Mouse (Mus musculus) forebrain, postnatal 0 days (tissue): Measurements from ENCODE around the gene Sphk2. TPM values are rescaled to one million over a fixed set of nuclear protein-coding genes. Genes with fewer than 3 reads are reported as not detected.

Source experiments
- ATAC-seq: fragments of 200-750 bp; cut with Nextera tagmentation; 2 replicates; pipeline ENCODE4 v1.8.0; 2017; ENCODE audit warnings: mild to moderate bottlenecking, moderate library complexity
- DNase-seq: peaks from one replicate; pipeline ENCODE4 v3.0.0-alpha.2; 2015
- H3K27ac ChIP-seq: fragments of 300-500 bp; sonication (generic); 2 replicates; pipeline ENCODE4 v1.5.1; 2014; ENCODE audit warnings: low read depth, mild to moderate bottlenecking, antibody characterized with exemption, low read length, moderate library complexity, mixed read lengths
- H3K27me3 ChIP-seq: fragments of 300-500 bp; sonication (generic); 2 replicates; pipeline ENCODE4 v1.6.1; 2014; ENCODE audit warnings: mild to moderate bottlenecking, low read length, mixed read lengths; ENCODE audit not compliant: insufficient read depth
- H3K36me3 ChIP-seq: fragments of 300-500 bp; sonication (generic); 2 replicates; pipeline ENCODE4 v1.6.1; 2014; ENCODE audit warnings: mild to moderate bottlenecking, moderate library complexity; ENCODE audit not compliant: insufficient read depth
- H3K4me1 ChIP-seq: fragments of 300-500 bp; sonication (generic); 2 replicates; pipeline ENCODE4 v1.6.1; 2014; ENCODE audit warnings: antibody characterized with exemption; ENCODE audit not compliant: insufficient read depth
- H3K4me2 ChIP-seq: fragments of 300-500 bp; sonication (generic); 2 replicates; pipeline ENCODE4 v1.6.1; 2014; ENCODE audit warnings: low read depth, mild to moderate bottlenecking, moderate library complexity
- H3K4me3 ChIP-seq: fragments of 300-500 bp; sonication (generic); 2 replicates; pipeline ENCODE4 v1.5.1; 2014; ENCODE audit warnings: low read depth, low read length, mixed read lengths
- H3K9ac ChIP-seq: fragments of 300-500 bp; sonication (generic); 2 replicates; pipeline ENCODE4 v1.6.1; 2014; ENCODE audit warnings: mild to moderate bottlenecking
- H3K9me3 ChIP-seq: fragments of 300-500 bp; sonication (generic); 2 replicates; pipeline ENCODE4 v1.6.1; 2016; ENCODE audit warnings: low read length
- CTCF ChIP-seq: sonication (generic); IDR thresholded peaks from 2 replicates; pipeline ENCODE4 v1.5.1; 2016; ENCODE audit warnings: antibody characterized with exemption, control low read depth, low read depth
- WGBS: fragments of 180-500 bp; shearing (Covaris S2); extraction: QIAGEN DNeasy Blood & Tissue Kit; methylation state at CpG from one replicate; pipeline ENCODE4 v1.1.7; 2014; 5-methylcytosine and 5-hydroxymethylcytosine counted together
- polyA plus RNA-seq: library from polyadenylated mRNA; unstranded; fragments of >200 nt; fragmentation: Nextera tagmentation; extraction: Ambion mirVana; gene quantifications from 2 replicates; pipeline ENCODE4 v1.2.1, GENCODE M21; 2015
- total RNA-seq: library from RNA; depleted of rRNA; stranded (reverse); fragments of >200 nt; gene quantifications from 2 replicates; pipeline ENCODE4 v1.2.3, GENCODE M21; 2014

Gene Sphk2
- total and polyA plus RNA-seq, 2 experiments from 2014 or later = 18.7 to 19.6 TPM

DNA sequence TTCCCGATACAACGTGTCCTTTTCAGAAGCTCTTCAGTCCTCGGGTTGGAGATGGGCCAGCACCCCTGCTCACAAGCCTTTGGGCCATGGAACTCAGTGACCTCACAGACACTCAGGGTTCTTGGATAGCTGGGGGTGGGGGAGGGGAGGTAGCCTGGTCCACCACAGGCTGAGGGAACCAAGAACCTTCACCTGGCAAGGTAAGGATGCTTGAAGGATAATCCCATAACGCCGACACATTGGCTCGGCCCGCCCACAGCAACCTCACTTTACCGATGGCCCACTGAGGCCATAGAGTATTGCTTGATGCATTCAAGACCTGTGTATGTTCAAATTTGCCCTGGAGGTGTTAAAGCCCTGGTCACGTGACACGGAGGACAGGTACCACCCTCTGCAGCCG, 7.9 kb upstream of the Sphk2 start, which contains the start of gene Spaca4:
Spaca4 (minus strand) TSS at position 101 of the 400 bp plus-strand sequence.
- TF ChIP-seq CTCF = no peak
- DNase-seq = no peak
- Histone ChIP-seq H3K36me3 (peaks cover 56% of the 10 kb centered on the region), H3K4me1 (no peaks in the 10 kb centered on the region), H3K9me3 (no peaks in the 10 kb centered on the region), H3K27ac (no peak within 1 kb of the TSS), H3K27me3 (no peaks in the 10 kb centered on the region), H3K4me3 (no peak within 1 kb of the TSS), H3K9ac (no peak within 1 kb of the TSS), H3K4me2 (no peak within 1 kb of the TSS)
- WGBS = 91% methylated on average over 11 of the region's 11 CpGs
- no peak for ATAC-seq

DNA sequence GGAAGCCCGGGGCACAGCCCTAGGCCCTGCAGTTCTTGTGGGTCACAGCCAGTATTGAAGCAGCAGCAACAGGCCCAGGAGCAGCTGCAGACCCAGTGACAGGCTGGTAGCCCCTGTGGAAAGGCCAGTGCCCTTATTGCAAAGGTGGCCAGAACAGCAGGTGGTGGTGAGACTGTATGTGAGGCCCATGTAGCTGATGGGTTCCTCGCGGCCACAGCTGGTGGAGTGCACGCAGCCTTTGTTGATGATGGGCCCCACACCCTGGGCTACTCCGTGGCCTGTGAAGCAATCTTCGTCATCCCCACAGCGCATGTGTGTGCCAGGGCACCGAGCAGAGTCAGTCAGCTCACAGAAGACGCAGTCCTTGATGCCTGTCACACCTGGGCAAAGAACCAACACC, 7.3 kb upstream of the Sphk2 start:
- Histone ChIP-seq H3K36me3 (peaks cover 60% of the 10 kb centered on the region), H3K9ac (no peak overlapping the region), H3K4me3 (no peak overlapping the region), H3K27ac (no peak overlapping the region), H3K9me3 (no peaks in the 10 kb centered on the region), H3K4me1 (no peaks in the 10 kb centered on the region), H3K27me3 (no peaks in the 10 kb centered on the region), H3K4me2 (no peak overlapping the region)
- WGBS = 92% methylated on average over 9 of the region's 9 CpGs
- no peak for TF ChIP-seq CTCF
- ATAC-seq (no peak), DNase-seq (no peak)

DNA sequence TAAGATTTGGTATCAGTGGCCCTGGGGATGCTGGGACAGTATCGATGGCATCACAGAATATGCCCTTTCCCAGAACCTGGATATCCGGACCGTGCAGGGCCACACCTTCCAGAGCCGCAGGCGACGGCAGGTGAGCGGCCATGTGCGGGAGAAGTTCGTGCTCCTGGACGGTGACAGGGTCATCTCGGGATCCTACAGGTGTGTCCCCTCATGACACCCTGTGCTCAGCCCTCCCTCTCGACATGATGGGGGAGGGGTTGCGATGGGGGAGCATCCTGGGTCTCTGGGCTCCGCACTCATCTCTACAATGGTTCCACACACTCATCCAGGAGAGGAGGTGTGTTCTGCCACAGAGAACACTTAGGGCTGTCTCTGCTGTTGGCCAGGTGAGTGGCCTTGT, 6.0 kb upstream of the Sphk2 start:
- peaks cover 63% of the 10 kb centered on the region for H3K36me3 ChIP-seq
- 91% methylated on average over 14 of the region's 14 CpGs for WGBS

DNA sequence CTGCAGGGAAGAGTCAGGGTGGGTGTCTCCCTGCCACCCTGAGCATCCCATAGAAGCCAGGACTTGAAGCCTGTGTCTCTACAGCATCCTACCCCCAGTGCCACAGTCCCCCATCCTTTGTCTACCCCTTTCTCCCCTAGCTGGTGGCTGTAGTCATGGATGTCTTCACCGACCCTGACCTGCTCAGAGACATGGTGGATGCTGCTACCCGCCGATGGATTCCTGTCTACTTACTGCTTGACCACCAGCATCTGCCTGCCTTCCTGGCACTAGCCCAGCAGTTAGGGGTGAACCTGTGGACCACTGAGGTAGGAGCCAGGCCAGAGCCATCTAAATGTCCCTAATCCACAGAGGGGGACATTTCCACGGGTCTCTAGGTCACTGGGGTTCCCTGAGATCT, 5.5 kb upstream of the Sphk2 start:
- H3K27ac ChIP-seq = no peak overlapping the region
- H3K27me3 ChIP-seq = no peaks in the 10 kb centered on the region
- WGBS = 91% methylated on average over 4 of the region's 4 CpGs
- no peak overlapping the region for H3K9ac ChIP-seq
- ATAC-seq (no peak), DNase-seq (no peak)
- peaks cover 61% of the 10 kb centered on the region for H3K36me3 ChIP-seq
- no peak overlapping the region for H3K4me2 ChIP-seq
- H3K9me3 ChIP-seq = no peaks in the 10 kb centered on the region
- H3K4me1 ChIP-seq = peaks cover 5% of the 10 kb centered on the region; the same call in 1 of the 2 replicates
- no peak overlapping the region for H3K4me3 ChIP-seq
- no peak for TF ChIP-seq CTCF

More for the DNA sequence above, 6.0 kb upstream of the Sphk2 start:
- ATAC-seq (no peak), DNase-seq (no peak)
- Histone ChIP-seq H3K4me3 (no peak overlapping the region), H3K27ac (no peak overlapping the region), H3K4me1 (peaks cover 3% of the 10 kb centered on the region; the same call in 1 of the 2 replicates), H3K9me3 (no peaks in the 10 kb centered on the region), H3K27me3 (no peaks in the 10 kb centered on the region), H3K4me2 (no peak overlapping the region), H3K9ac (no peak overlapping the region)
- TF ChIP-seq CTCF = no peak

DNA sequence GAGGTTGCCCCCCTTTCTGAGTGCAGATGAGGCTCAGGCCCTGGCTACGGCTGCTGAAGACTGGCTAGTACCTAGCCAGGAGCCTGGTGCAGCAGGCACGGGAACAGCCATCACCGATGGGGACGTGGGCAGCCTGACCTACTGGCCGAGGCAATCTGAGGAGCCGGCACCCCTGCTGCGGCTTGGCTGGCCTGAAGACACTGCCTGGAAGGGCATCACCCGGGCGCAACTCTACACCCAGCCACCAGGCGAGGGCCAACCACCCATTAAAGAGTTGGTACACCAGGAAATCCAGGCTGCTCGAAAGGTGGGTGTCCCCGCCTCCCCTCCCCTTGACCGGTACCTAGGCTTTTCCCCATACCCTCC, 4.5 kb upstream of the Sphk2 start:
- H3K27me3 ChIP-seq = no peaks in the 10 kb centered on the region

DNA sequence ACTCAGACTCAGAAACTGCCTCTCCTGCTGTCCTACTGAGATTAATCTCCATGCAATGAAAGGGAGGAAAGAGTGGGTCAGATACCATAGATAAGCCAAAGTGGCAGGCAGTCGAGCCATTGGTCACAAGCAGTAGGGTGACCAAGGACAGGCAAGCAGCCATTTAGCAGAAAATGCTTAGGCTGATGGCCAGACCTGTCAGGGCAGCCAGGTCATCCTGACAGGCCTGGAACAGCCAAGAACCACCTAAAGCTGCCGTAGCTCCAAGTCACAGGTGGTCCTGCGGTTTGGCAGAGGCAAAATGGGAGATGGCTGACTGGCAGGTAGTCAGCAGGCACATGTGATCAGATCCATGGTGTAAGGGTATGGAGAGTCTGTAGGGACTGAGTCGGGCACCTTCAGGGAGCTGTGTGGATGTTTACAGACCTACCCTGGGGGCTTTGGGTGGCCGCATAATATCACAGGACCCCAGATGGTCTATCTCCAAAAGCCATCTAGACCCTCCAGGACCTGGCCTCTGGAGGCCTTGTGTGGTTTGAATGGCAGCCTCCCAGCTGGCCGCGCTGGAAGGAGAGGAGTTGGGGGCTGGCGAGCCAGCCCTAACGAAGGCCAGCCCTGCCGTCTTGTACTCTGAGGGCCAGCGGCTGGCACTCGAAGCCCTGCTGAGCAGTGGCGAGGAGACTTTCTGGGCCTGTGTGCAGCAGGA, 4.0 kb upstream of the Sphk2 start:
- no peak for TF ChIP-seq CTCF
- 60% methylated on average over 13 of the region's 13 CpGs for WGBS
- Histone ChIP-seq H3K9ac (no peak overlapping the region), H3K4me1 (peaks cover 5% of the 10 kb centered on the region; the same call in 1 of the 2 replicates), H3K4me3 (no peak overlapping the region), H3K36me3 (peaks cover 58% of the 10 kb centered on the region), H3K27me3 (no peaks in the 10 kb centered on the region), H3K27ac (no peak overlapping the region), H3K4me2 (no peak overlapping the region), H3K9me3 (no peaks in the 10 kb centered on the region)
- ATAC-seq (no peak), DNase-seq (no peak)

More for the DNA sequence above, 4.5 kb upstream of the Sphk2 start:
- TF ChIP-seq CTCF = no peak
- no peak for DNase-seq
- H3K9me3 ChIP-seq = no peaks in the 10 kb centered on the region
- H3K4me2 ChIP-seq = no peak overlapping the region
- H3K9ac ChIP-seq = no peak overlapping the region
- no peak for ATAC-seq
- H3K36me3 ChIP-seq = peaks cover 61% of the 10 kb centered on the region
- H3K4me1 ChIP-seq = peaks cover 5% of the 10 kb centered on the region; the same call in 1 of the 2 replicates
- no peak overlapping the region for H3K4me3 ChIP-seq
- WGBS = 83% methylated on average over 13 of the region's 13 CpGs
- H3K27ac ChIP-seq = no peak overlapping the region

DNA sequence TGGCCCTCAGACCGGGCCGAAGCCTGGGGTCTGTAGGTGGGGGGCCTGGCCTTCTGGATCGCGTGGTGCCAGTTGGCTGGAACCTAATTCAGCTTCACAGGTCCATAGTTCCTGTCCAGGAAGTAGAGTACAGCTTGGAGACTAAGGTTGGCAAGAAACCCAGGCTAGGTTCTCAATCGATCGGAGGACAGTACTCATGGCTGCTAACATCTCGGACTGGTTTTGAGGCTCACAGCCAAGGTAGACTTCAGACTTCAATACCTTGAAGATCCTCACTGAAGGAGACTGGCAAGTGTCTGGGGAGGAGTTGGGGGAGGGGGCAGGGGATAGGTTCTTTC, 3.4 kb upstream of the Sphk2 start:
- 85% methylated on average over 7 of the region's 7 CpGs for WGBS
- DNase-seq (no peak), ATAC-seq (no peak)
- H3K4me2 ChIP-seq = no peak overlapping the region
- H3K36me3 ChIP-seq = peaks cover 56% of the 10 kb centered on the region
- H3K9ac ChIP-seq = no peak overlapping the region
- no peak overlapping the region for H3K27ac ChIP-seq
- H3K9me3 ChIP-seq = no peaks in the 10 kb centered on the region
- TF ChIP-seq CTCF = no peak
- peaks cover 5% of the 10 kb centered on the region for H3K4me1 ChIP-seq
- no peaks in the 10 kb centered on the region for H3K27me3 ChIP-seq
- H3K4me3 ChIP-seq = no peak overlapping the region
